22 mouse cellular contexts compared by ENCODE assay signal in genomic region chr17:73032326-73032725, GRCm38 (mm10).
DNase-seq lines count a peak whose midpoint lies in the region; ATAC-seq and TF ChIP-seq lines count a peak whose summit lies in the region.
"Had no signal": no experiment of that assay in that cellular context is flagged by ENCODE, and none has a peak within 500 bp of the region (broad histone marks: within the 10 kb centered on the region; RNA-seq: fewer than 3 reads in every experiment).

No protein-coding gene starts in this region.

- TF ChIP-seq EP300 in stomach, postnatal 0 days (optimal IDR thresholded peaks at IDR 0.05), result no peak

- no peaks in the 10 kb centered on the region for H3K9me3 ChIP-seq in intestine, embryonic 16.5 days (ENCODE audit: control insufficient read depth, low read length)
- H3K9me3 ChIP-seq in stomach, postnatal 0 days (ENCODE audit: control insufficient read depth, low read length), result no peaks in the 10 kb centered on the region
- H3K9me3 ChIP-seq: embryonic facial prominence, embryonic 15.5 days; forebrain, embryonic 10.5 days; hindbrain, embryonic 12.5 days had no signal

- TF ChIP-seq POLR2A in testis, adult 2 months (IDR thresholded peaks at IDR 0.05; ENCODE audit: control insufficient read depth, low read depth, low read length), result peak; percentile 81; the same call in 1 of the 2 replicates

- H3K4me2 ChIP-seq in intestine, embryonic 16.5 days (ENCODE audit: low read depth, low read length), result no peak overlapping the region
- H3K4me2 ChIP-seq in stomach, postnatal 0 days (replicated peaks; ENCODE audit: low read depth), result no peak overlapping the region
- H3K4me2 ChIP-seq: embryonic facial prominence, embryonic 15.5 days; heart, embryonic 13.5 days; hindbrain, embryonic 12.5 days had no signal

- 60% methylated on average over 3 of the region's 3 CpGs for WGBS in intestine, embryonic 16.5 days
- 64% methylated on average over 3 of the region's 3 CpGs for WGBS in stomach, postnatal 0 days

- H3K4me3 ChIP-seq in testis, adult 2 months (ENCODE audit: control insufficient read depth, low read depth, low read length), result peak overlapping the region; percentile 77
- no peak overlapping the region for H3K4me3 ChIP-seq in intestine, embryonic 16.5 days (ENCODE audit: low read length)
- H3K4me3 ChIP-seq in stomach, postnatal 0 days (ENCODE audit: low read depth, low read length), result no peak overlapping the region
- H3K4me3 ChIP-seq: embryonic facial prominence, embryonic 15.5 days; erythroblast, embryonic 14.5 days; forebrain, embryonic 10.5 days; heart, embryonic 13.5 days; hindbrain, embryonic 12.5 days had no signal

- intact Hi-C loops in left cerebral cortex, postnatal 25 days (cut with DNase I), result no loop called here
- intact Hi-C loops in gastrocnemius, postnatal 14 days (cut with DNase I; ENCODE audit: low total_unique reads), result no loop called here

- peak; percentile 41 for DNase-seq in CD4-positive, CD25-positive, alpha-beta regulatory T cell, adult 2 months (ENCODE audit: low read depth, low spot score)
- no peak for DNase-seq in testis, postnatal 10 days (ENCODE audit: low spot score)
- no peak for DNase-seq in stomach, postnatal 0 days (ENCODE audit: low spot score)
- no peak for DNase-seq in left cerebral cortex, postnatal 25 days (ENCODE audit: low spot score in 2 of 2)
- DNase-seq in gastrocnemius, postnatal 14 days, result no peak
- DNase-seq: adrenal gland, postnatal 10 days; cerebellum, adult 11-12 months; cerebellum, adult 9-10 months; cerebellum, postnatal 25 days; gastrocnemius, postnatal 10 days; heart, postnatal 36 days; kidney, adult 18-20 months had no signal

- H3K27ac ChIP-seq in testis, adult 2 months (ENCODE audit: control insufficient read depth, insufficient read depth, low read depth, low read length), result peak overlapping the region; percentile 58
- H3K27ac ChIP-seq in intestine, embryonic 16.5 days (ENCODE audit: low read length), result no peak overlapping the region
- no peak overlapping the region for H3K27ac ChIP-seq in stomach, postnatal 0 days (replicated peaks)
- H3K27ac ChIP-seq: embryonic facial prominence, embryonic 15.5 days; forebrain, embryonic 10.5 days; heart, embryonic 13.5 days; hindbrain, embryonic 12.5 days; hindbrain, postnatal 0 days had no signal

- no peaks in the 10 kb centered on the region for H3K36me3 ChIP-seq in testis, adult 2 months (ENCODE audit: control insufficient read depth, insufficient read depth, low read length)
- H3K36me3 ChIP-seq in intestine, embryonic 16.5 days (ENCODE audit: control insufficient read depth, insufficient read depth, low read length), result no peaks in the 10 kb centered on the region
- H3K36me3 ChIP-seq in stomach, postnatal 0 days (ENCODE audit: control insufficient read depth, insufficient read depth, low read length), result no peaks in the 10 kb centered on the region
- H3K36me3 ChIP-seq: embryonic facial prominence, embryonic 15.5 days; forebrain, embryonic 10.5 days; heart, embryonic 13.5 days; hindbrain, embryonic 12.5 days had no signal

- H3K4me1 ChIP-seq in testis, adult 2 months (ENCODE audit: control insufficient read depth, insufficient read depth, low read length), result peaks cover 3% of the 10 kb centered on the region
- H3K4me1 ChIP-seq in intestine, embryonic 16.5 days (ENCODE audit: control insufficient read depth, insufficient read depth, low read length), result peaks cover 28% of the 10 kb centered on the region
- peaks cover 2% of the 10 kb centered on the region; the same call in 1 of the 2 replicates for H3K4me1 ChIP-seq in stomach, postnatal 0 days (replicated peaks; ENCODE audit: control insufficient read depth, insufficient read depth)

- no peak overlapping the region for H3K9ac ChIP-seq in intestine, embryonic 16.5 days (ENCODE audit: low read depth, low read length)
- H3K9ac ChIP-seq in stomach, postnatal 0 days (ENCODE audit: low read length), result no peak overlapping the region
- H3K9ac ChIP-seq: embryonic facial prominence, embryonic 15.5 days; heart, embryonic 13.5 days; hindbrain, embryonic 12.5 days had no signal

- ATAC-seq in CD4-positive, CD25-positive, alpha-beta regulatory T cell, adult 4 months, result no peak
- ATAC-seq in intestine, embryonic 16.5 days, result peak; percentile 63
- ATAC-seq in stomach, postnatal 0 days (ENCODE audit: low FRiP score, low TSS enrichment), result peak; percentile 46; the same call in 1 of the 2 replicates
- ATAC-seq: forebrain, embryonic 14.5 days; hindbrain, postnatal 0 days had no signal

- TF ChIP-seq CTCF in testis, adult 2 months (IDR thresholded peaks at IDR 0.05; ENCODE audit: control insufficient read depth, insufficient read depth, insufficient replicate concordance, low read depth, low read length), result no peak
- TF ChIP-seq CTCF in stomach, postnatal 0 days (IDR thresholded peaks at IDR 0.05; ENCODE audit: low read depth), result no peak

- no peaks in the 10 kb centered on the region for H3K27me3 ChIP-seq in testis, adult 2 months (ENCODE audit: control insufficient read depth, insufficient read depth, low read length)
- H3K27me3 ChIP-seq in intestine, embryonic 16.5 days (replicated peaks; ENCODE audit: control insufficient read depth, insufficient read depth, low read length), result no peaks in the 10 kb centered on the region
- no peaks in the 10 kb centered on the region for H3K27me3 ChIP-seq in stomach, postnatal 0 days (ENCODE audit: control insufficient read depth, insufficient read depth, low read length)
- H3K27me3 ChIP-seq: embryonic facial prominence, embryonic 15.5 days; heart, embryonic 13.5 days; hindbrain, embryonic 12.5 days had no signal
